Mouse (Mus musculus): ENCODE data around the gene Zbtb16. TPM values are rescaled to one million over a fixed set of nuclear protein-coding genes. Genes with fewer than 3 reads are reported as not detected.

Gene Zbtb16
- total and polyA plus RNA-seq, 3 experiments, result 0.34 to 3.0 (median 0.90) TPM

DNA sequence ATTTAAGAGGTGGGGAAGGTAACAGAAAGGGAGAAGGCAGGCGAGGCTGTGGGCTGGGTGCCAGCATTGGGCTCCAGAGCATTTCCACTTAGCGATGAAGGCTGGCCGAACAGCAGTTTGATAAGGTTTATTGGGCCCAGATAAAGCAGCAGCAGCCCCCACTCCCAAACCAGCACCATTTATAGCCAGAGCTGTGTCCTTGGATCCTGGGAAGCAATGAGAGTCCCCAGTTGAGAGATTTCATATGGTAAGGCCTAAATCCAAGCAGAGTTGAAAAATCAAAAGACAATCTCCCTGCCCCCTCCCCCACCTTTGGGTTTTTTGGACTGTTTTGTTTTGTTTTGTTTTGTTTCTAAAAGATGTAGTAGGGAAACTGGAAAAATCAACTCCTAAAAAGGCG lies 2.3 kb upstream of the Zbtb16 start:
- Histone ChIP-seq H3K4me1 (ENCODE audit: control insufficient read depth in 1 of 2, insufficient read depth in 2 of 2) (no peaks in the 10 kb centered on the region), H3K4me3 (replicated peaks in 1 of 3; ENCODE audit: low read depth in 2 of 3, low read length in 2 of 3, poor library complexity in 1 of 3) (no peak overlapping the region), H3K9ac (ENCODE audit: insufficient read depth, low read depth) (no peak overlapping the region), H3K9me3 (replicated peaks; ENCODE audit: low read length) (peaks cover 20% of the 10 kb centered on the region), H3K36me3 (replicated peaks in 1 of 2; ENCODE audit: control insufficient read depth in 1 of 2, insufficient read depth in 1 of 2, low read length in 1 of 2) (no peaks in the 10 kb centered on the region), H3K4me2 (ENCODE audit: insufficient read depth, low read depth, poor library complexity, severe bottlenecking) (no peak overlapping the region), H3K27ac (ENCODE audit: insufficient read depth, low read depth) (no peak overlapping the region), H3K27me3 (replicated peaks) (no peaks in the 10 kb centered on the region), H3K79me2 (replicated peaks; ENCODE audit: control insufficient read depth, extremely low read depth, insufficient read depth, poor library complexity, severe bottlenecking) (no peaks in the 10 kb centered on the region)
- dilution Hi-C loops (cut with MboI; ENCODE audit: extremely low pct_ligation_motif_present, extremely low pct_unique_long_range_greater_than_20kb, low sequenced_read_pairs) (no loop called here), in situ Hi-C loops (cut with MboI; ENCODE audit: low pct_ligation_motif_present, low pct_unique_long_range_greater_than_20kb, low sequenced_read_pairs) (no loop called here)
- TF ChIP-seq MYC (IDR thresholded peaks at IDR 0.05; ENCODE audit: low read depth, low read length) (no peak), BHLHE40 (IDR thresholded peaks at IDR 0.05; ENCODE audit: low read depth, low read length) (no peak), MAZ (IDR thresholded peaks at IDR 0.05; ENCODE audit: low read depth, low read length) (no peak), MAFK (IDR thresholded peaks at IDR 0.05; ENCODE audit: insufficient replicate concordance, low read length) (no peak), ZMIZ1 (IDR thresholded peaks at IDR 0.05; ENCODE audit: low read depth, low read length) (no peak), ELF1 (IDR thresholded peaks at IDR 0.05; ENCODE audit: low read depth, low read length) (no peak), JUND (conservative IDR thresholded peaks at IDR 0.05; ENCODE audit: low read depth, low read length) (no peak), ZKSCAN1 (IDR thresholded peaks at IDR 0.05; ENCODE audit: borderline replicate concordance, low read depth, low read length) (no peak), CHD1 (IDR thresholded peaks at IDR 0.05; ENCODE audit: low read depth, low read length) (no peak), USF1 (IDR thresholded peaks at IDR 0.05; ENCODE audit: low read depth, low read length) (no peak), POLR2A (IDR thresholded peaks at IDR 0.05; ENCODE audit: low read depth, low read length) (no peak), POLR2AphosphoS2 (IDR thresholded peaks at IDR 0.05; ENCODE audit: low read depth, low read length) (no peak), IRF4 (IDR thresholded peaks at IDR 0.05; ENCODE audit: low read depth, low read length) (no peak), TBP (conservative IDR thresholded peaks at IDR 0.05; ENCODE audit: low read depth, low read length) (no peak), E2F4 (IDR thresholded peaks at IDR 0.05; ENCODE audit: insufficient replicate concordance, low read depth, low read length) (no peak), NRF1 (IDR thresholded peaks at IDR 0.05; ENCODE audit: low read depth, low read length) (no peak), HCFC1 (IDR thresholded peaks at IDR 0.05; ENCODE audit: low read depth, low read length) (no peak), RAD21 (IDR thresholded peaks at IDR 0.05; ENCODE audit: low read depth, low read length) (no peak), EP300 (IDR thresholded peaks at IDR 0.05; ENCODE audit: low read length) (no peak)
- no peak for DNase-seq (ENCODE audit: extremely low read depth)

DNA sequence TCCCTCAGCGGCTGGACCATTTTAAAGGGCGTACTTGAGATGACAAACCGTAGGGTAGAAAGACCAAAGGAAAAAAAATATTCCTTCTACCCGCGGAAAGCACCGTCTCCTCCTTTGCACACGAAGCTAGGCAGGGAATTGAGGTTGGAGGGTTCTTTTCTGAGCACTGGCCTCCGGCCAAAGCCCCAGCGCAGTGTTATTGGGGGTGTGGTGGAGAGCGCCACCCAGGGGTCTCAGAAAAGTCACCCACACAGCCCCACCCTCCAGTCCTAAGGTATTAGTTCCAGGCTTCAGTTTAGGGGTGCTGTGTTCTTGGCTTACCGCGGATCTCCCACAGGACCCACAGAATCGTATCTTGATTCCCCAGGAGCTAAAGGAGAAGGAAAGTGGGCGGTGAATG lies 1.2 kb upstream of the Zbtb16 start:
- H3K79me2 ChIP-seq (replicated peaks; ENCODE audit: control insufficient read depth, extremely low read depth, insufficient read depth, poor library complexity, severe bottlenecking), result no peaks in the 10 kb centered on the region
- in situ Hi-C loops (cut with MboI; ENCODE audit: low pct_ligation_motif_present, low pct_unique_long_range_greater_than_20kb, low sequenced_read_pairs) (no loop called here), dilution Hi-C loops (cut with MboI; ENCODE audit: extremely low pct_ligation_motif_present, extremely low pct_unique_long_range_greater_than_20kb, low sequenced_read_pairs) (no loop called here)
- H3K9me3 ChIP-seq (replicated peaks; ENCODE audit: low read length), result peaks cover 20% of the 10 kb centered on the region
- no peak overlapping the region for H3K9ac ChIP-seq (ENCODE audit: insufficient read depth, low read depth)
- no peaks in the 10 kb centered on the region for H3K27me3 ChIP-seq (replicated peaks)
- H3K27ac ChIP-seq (ENCODE audit: insufficient read depth, low read depth), result no peak overlapping the region
- TF ChIP-seq JUND (conservative IDR thresholded peaks at IDR 0.05; ENCODE audit: low read depth, low read length), result no peak
- peak; percentile 7; the same call in 1 of the 2 replicates for TF ChIP-seq RAD21 (IDR thresholded peaks at IDR 0.05; ENCODE audit: low read depth, low read length)
- no peak for TF ChIP-seq CHD2 (IDR thresholded peaks at IDR 0.05; ENCODE audit: low read length)
- no peaks in the 10 kb centered on the region for H3K36me3 ChIP-seq (replicated peaks in 1 of 2; ENCODE audit: control insufficient read depth in 1 of 2, insufficient read depth in 1 of 2, low read length in 1 of 2)
- H3K4me1 ChIP-seq (ENCODE audit: control insufficient read depth in 1 of 2, insufficient read depth in 2 of 2), result no peaks in the 10 kb centered on the region
- H3K4me3 ChIP-seq (replicated peaks in 1 of 3; ENCODE audit: low read depth in 2 of 3, low read length in 2 of 3, poor library complexity in 1 of 3), result no peak overlapping the region
- H3K4me2 ChIP-seq (ENCODE audit: insufficient read depth, low read depth, poor library complexity, severe bottlenecking), result no peak overlapping the region
- no peak for DNase-seq (ENCODE audit: extremely low read depth)
